Mouse (Mus musculus): ENCODE measurements around the gene Kcnj9.

Kcnj9 gene

DNA sequence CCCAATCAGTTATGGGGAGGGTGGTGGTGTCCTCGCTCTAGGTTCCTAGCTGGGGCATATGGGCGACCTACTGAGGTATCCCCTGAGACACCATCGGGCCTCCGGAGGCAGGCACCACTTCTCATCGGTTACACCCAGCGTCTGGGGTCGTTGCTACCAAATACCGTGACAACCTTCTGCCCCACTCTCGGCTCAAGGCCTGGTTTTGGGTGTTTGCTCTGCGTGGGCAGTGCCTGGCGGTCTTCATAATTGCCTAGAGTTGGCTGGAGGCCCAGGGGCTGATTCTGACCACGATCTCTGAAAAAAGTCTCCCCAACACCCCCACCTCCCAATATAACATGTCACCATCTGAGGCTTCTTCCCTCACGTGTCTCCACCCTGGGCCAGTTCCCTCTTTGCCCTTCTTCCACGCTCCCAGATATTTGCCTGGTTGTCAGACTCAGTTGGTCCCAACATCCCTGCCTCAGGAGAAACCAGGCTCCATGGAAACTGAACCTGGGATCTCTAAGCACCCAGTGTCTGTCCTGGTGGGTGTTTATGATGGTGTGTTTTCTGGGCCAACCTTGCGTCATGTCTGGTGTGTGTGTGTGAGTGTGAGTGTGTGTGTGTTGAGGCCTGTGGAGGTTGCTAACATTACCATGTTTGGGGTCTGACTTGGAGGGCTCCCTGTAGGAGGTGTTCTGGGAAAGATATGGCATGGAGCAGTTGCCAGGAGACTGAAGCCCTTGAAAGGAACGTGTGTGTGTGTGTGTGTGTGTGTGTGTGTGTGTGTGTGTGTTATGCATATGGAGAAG lies 16.2 kb downstream of the Kcnj9 start:
- DNase-seq (ENCODE audit: low read depth) = no peak

DNA sequence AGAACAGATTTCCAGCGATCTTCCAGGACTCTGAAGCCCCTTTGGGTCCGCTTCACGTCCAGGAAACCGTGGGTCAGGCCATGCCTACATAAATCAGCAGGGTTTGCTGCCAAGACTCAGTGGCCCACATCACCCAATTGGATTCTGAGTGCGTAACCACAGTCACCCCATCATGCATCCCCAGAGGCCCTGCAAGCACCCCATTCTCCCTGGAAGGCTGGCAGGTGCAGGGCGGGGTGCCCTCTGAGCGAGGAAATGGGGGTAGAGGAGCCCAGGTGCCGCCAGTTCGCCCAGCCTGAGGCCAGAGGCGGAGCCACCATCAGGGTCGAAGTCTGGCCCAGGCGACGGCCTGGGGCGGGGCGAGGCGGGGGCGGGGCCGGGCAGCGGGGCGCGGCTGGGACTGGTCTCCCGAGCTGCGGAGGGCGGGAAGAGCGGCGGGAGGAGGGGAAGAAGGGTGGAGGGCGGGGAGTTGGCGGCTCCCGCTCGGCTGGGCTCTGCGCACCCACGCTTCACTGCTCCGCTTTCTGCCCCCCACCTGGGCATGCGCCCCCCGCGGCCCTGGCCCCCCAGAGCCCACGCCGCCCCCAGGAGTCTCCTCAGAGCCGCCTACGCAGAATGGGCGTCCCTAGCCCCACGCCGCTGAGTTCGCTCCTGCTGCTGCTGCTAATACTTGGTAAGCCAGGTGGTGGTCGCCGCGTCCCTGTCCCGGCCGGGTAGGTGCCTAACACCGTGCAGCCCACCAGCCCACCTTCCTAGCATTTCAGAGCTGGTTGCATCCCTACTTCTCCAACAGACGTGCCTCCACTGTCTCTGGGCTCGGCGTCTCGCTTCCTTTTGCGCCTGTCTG lies 17.0 kb downstream of the Kcnj9 start:
- peak; percentile 92 for DNase-seq (ENCODE audit: low read depth)

- DNase-seq (ENCODE audit: low read depth) = peak; percentile 88
Measured at GRCm38 (mm10) chr1:172311248-172311906, 17.7 kb downstream of the Kcnj9 start.

DNA sequence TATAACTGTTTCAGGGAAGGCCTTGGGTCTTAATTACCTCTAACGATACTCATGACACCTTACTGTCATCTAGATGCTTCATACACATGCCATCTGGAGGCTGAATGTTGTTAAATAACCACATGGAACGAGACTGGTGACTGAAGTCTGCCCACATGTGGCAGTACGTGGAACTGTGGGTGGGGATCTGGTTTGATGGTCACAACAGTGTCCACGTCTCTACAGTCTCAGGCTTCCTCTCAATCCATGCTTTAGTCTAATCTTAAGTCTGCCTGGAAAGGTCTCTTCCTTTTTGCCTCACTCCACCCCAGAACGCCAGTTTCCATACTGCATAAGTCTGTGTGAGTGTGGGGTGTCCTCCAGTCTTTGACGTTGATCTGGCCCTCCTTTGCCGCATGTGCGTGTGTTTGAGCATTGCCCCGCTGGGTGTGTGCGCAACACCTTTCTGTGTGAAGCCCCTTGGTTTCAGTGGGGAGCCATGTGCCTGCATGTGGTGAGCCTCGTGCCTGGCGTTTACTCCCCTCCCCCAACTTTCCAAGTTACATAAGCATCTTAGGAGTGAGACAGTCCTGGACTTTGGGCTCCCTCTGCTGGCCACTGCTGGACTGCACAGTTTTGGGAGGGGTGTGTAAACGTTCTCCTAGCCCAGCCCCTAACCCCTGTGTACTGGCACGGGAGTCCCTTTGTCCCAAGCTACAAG lies 19.3 kb downstream of the Kcnj9 start:
- peak; percentile 97 for DNase-seq (ENCODE audit: low read depth)

DNA sequence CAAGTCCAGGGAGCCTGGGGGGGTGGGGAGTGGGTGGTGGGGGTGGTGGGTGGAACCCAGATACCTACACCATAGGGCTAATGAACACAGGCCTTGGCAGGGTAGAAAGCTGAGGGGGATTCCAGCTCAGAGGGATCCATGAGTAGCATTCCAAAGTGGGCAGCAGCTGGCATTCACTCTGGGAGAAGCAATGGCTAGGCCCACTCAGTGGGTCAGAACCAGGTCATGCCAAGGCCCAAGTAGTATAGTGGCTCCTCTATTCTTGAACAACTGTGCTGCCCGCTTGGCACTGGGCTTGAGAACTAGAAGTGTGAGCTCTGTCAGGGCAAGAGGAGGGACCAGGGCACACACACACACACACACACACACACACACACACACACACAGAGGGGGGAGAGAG lies 20.7 kb downstream of the Kcnj9 start:
- no peak for DNase-seq (ENCODE audit: low read depth)

GRCm38 (mm10) chr1:172307936-172308335 lies 21.2 kb downstream of the Kcnj9 start:
- no peak for DNase-seq (ENCODE audit: low read depth)

DNA sequence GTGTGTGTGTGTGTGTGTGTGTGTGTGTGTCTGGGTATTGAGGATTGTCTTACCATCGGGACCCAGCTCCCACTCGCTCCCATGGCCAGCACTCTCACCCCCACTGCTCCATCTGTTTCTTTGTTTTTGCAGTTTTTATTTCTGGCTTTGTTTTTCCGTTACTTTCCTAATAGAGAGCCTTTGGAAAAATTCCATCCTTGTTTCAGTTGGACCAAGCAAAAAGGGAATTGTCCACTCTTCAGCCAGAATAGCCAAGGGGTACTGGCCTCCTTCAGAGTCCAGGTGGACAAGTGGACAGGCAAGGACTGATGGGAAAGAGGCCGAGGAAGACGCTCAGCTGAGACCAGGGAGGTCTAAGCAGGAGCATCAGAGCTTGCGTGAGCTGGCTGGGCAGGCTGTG lies 22.2 kb downstream of the Kcnj9 start:
- no peak for DNase-seq (ENCODE audit: low read depth)

DNA sequence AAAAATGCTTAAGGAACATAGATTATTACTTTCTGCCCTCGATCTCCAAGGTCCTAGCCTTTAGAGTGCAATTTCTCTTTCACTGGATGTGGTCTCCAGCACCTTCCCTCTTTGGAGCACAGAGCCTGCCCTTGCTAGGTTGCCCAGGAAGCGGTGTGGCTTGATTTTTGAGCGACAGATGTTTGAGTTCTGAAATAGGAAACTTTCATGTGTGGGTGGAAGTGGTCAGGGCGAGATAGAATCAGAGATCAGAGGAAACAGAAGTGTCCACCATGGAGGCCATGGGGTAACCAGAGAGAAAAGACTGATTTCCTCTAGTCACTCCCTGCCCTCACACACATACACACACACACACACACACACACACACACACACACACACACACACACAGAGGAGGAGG lies 22.9 kb downstream of the Kcnj9 start:
- DNase-seq (ENCODE audit: low read depth) = peak; percentile 76

- DNase-seq (ENCODE audit: low read depth) = peak; percentile 56
Measured at GRCm38 (mm10) chr1:172305635-172306034, 23.5 kb downstream of the Kcnj9 start.

DNA sequence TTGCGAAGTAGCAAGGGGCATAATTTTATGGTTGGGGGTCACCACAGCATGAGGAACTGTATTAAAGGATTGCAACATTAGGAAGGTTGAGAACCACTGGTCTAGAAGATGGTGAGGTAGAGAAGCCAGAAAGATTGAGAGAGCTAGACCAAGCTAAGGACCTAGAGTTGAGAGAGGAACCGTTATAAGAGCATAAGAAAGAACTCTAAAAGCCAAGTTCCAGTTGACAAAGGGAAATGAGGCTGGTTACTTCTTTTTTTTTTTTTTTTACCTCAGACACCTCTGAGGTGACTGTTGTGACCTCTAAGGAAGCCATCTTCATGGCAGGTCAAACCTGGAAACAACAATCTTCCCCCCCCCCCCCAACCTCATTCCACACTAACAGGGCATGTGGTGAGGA lies 24.0 kb downstream of the Kcnj9 start:
- no peak for DNase-seq (ENCODE audit: low read depth)

DNA sequence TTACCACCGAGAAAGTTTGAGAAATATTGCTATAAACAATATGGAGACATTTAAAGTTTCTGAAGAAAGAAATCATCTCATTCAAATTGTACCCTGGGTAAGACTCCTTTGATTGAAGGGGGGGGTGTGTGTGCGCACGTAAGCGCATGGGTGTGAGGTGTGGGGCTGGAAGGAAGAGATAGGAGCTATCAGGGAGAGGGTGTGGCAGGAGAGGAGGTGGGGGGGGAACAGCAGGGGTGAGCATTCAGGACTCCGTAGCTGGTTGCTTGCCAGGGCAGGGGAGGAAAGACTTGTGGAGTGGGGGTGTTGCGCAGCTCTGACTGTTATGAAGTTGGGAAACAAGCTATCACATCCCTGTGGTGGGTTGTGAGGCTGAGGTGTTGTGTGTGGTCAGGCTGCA lies 24.7 kb downstream of the Kcnj9 start:
- no peak for DNase-seq (ENCODE audit: low read depth)

DNA sequence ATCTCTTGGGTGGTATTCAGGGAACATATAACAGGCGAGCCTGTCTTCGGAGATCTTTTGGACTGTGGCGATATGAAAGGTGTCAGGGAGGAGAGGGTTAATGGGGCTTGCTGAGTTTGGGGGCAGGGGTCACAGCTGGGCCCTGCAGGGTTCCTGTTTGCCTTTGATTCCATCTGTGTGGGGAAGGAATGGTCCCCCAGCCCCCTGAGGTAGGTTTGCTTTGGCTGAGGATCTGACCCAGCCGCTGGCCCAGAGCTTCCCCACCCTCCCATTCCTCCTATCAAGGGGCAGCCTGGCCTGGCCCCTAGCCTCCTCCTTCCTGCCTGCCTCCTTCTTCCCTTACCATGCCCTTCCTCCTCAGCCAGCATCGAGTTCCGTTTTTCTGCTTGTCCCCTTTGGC lies 26.3 kb downstream of the Kcnj9 start:
- no peak for DNase-seq (ENCODE audit: low read depth)

- no peak for DNase-seq (ENCODE audit: low read depth)
Measured at GRCm38 (mm10) chr1:172302311-172302710, 26.8 kb downstream of the Kcnj9 start.

DNA sequence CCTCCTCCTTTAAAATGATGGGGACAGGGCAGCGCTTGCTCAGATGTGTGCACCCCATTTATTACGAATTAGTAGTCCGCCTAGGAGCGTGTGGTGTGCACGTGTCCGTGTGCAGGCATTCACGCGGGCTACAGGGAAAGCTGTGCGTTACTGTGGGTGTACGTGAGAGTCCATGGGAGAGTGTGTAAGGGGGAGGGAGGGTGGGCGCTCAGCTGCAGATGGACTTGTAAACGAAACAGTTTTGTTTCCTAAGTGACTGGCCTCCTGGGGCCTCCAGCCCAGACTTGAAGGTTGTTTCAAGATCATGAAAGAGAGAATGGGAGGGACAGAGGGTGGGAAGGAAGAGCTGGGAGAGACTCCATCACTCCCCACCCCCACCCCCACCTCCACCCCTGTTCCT lies 27.9 kb downstream of the Kcnj9 start:
- DNase-seq (ENCODE audit: low read depth) = no peak

GRCm38 (mm10) chr1:172300247-172300646 lies 28.9 kb downstream of the Kcnj9 start:
- no peak for DNase-seq (ENCODE audit: low read depth)

DNA sequence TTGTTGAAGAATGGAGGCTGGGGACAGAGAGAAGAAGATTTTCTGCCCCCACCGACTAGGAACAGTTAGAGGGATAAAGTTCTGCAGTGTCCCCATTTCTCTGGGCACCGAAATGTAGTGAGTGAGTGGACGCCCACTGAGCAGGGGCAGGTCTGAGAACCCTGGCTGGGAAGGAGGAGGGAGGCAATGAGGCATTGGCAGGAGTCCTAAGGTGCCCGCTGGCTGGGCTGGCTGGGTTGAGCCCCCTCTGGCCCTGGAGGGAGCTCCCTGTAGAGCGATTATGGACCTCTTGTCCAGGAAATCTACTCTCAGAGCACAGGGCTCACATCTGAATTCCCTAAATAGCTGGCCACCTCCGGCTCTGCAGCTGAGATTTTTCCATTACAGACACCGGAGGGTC lies 29.6 kb downstream of the Kcnj9 start:
- DNase-seq (ENCODE audit: low read depth) = no peak

DNA sequence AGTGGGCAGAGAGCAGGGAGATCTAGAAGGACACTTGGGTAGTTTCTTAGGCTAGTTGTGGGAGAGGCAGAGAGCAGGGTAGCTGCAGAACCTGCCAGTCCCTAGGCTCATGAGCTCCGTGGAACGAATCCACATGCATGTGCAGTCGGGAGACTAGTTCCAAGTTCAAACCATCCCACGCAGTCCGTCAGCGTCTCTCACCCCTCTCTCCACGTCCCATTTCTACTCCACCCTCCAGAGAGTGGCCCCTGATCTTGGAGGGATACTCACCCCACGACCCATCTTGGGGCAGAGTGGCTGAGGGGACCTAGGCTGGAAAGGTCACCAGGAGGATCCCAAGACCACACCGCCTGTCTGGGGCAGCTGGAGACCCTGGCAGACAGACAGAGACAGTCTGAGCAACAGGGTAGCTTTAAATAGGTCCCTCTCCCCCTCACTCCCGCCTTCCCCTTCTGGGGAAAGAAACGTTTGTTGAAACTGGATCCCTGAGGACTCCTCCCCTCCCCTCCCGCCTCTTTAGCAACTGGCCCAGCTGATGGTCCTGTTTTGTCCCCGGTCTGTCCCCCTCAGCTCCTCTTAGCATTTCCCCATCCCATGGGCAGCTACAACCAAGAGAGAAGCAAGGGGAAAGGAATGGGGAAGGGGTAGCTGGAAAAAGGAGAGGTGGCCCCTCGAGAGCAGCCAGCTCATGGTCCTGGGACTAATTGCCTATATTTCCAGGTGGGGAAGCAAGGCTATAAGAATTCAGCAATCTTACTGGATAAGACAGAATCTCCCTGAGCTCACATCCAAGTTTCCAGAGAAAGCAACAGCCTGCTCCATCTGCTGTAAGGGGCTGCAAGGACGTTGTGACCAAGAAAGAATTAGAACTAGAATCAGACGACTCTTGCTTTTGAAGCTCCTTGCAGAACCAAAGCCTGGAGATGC lies 31.2 kb downstream of the Kcnj9 start, which contains the start of gene Atp1a2:
TSS of gene Atp1a2 (minus strand) at position 454 of the 927 bp plus-strand sequence.
- no peak for DNase-seq (ENCODE audit: low read depth)

DNA sequence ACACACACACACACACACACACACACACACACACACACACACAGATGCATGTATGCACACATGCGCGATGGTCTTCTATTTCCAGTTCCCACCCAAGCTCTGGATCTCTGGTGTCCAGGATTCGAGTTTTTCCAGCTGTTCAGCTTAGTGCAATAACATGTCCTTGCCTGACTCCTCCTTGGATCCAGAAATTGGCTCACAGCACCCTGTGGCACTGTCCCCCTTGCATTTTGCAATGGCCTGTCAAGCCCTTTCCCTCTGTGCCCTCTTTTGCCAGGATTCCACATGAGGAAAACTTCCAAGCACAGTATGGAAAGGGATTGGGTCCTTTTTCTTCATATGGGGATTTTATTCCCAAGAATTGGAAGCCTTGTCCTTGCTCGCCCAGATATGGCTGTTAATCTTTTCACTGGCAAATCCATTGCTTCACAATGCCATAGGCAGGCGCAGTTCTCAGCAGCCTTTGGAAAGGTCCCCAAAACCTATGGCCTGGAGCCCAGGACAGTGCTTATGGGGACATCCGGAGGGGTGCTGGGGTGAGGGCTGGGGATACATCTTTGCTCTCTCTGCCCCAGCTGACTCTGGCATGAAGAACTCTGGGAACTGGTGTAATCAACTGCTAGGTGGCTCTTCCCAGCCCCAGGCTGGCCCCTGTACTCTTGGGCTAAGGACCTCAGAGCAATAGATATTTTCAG lies 32.2 kb downstream of the Kcnj9 start:
- DNase-seq (ENCODE audit: low read depth) = no peak

- no peak for DNase-seq (ENCODE audit: low read depth)
Measured at GRCm38 (mm10) chr1:172295751-172296197, 33.3 kb downstream of the Kcnj9 start.

GRCm38 (mm10) chr1:172293449-172293848 lies 35.7 kb downstream of the Kcnj9 start:
- no peak for DNase-seq (ENCODE audit: low read depth)
